Mouse (Mus musculus) testis, adult 2 months (tissue): ENCODE data around the gene 2310030G06Rik. TPM values are rescaled to one million over a fixed set of nuclear protein-coding genes. Genes with fewer than 3 reads are reported as not detected.

ENCODE experiments used
- H3K27ac ChIP-seq: fragments of 200-500 bp; 2 replicates; pipeline ENCODE4 v1.5.1; 2012; ENCODE audit warnings: low read depth, low read length; ENCODE audit not compliant: control insufficient read depth, insufficient read depth
- H3K27me3 ChIP-seq: fragments of 200-500 bp; 2 replicates; pipeline ENCODE4 v1.6.1; 2012; ENCODE audit warnings: mild to moderate bottlenecking, low read length, moderate library complexity; ENCODE audit not compliant: control insufficient read depth, insufficient read depth
- H3K36me3 ChIP-seq: fragments of 200-500 bp; 2 replicates; pipeline ENCODE4 v1.6.1; 2012; ENCODE audit warnings: mild to moderate bottlenecking, low read length; ENCODE audit not compliant: control insufficient read depth, insufficient read depth
- H3K4me1 ChIP-seq: fragments of 200-500 bp; 2 replicates; pipeline ENCODE4 v1.6.1; 2012; ENCODE audit warnings: low read length; ENCODE audit not compliant: control insufficient read depth, insufficient read depth
- H3K4me3 ChIP-seq: fragments of 200-500 bp; 2 replicates; pipeline ENCODE4 v1.5.1; 2012; ENCODE audit warnings: low read depth, mild to moderate bottlenecking, low read length, moderate library complexity, mixed read lengths; ENCODE audit not compliant: control insufficient read depth
- CTCF ChIP-seq: fragments of 200-500 bp; IDR thresholded peaks from 2 replicates; pipeline ENCODE4 v1.5.1; 2012; ENCODE audit warnings: low read depth, mild to moderate bottlenecking, inconsistent platforms, low read length, moderate library complexity; ENCODE audit not compliant: control insufficient read depth, insufficient read depth, insufficient replicate concordance
- POLR2A ChIP-seq: fragments of 200-500 bp; IDR thresholded peaks from 2 replicates; pipeline ENCODE4 v1.6.1; 2012; ENCODE audit warnings: low read depth, mild to moderate bottlenecking, inconsistent platforms, low read length, moderate library complexity; ENCODE audit not compliant: control insufficient read depth
- polyA plus RNA-seq: library from polyadenylated mRNA; depleted of rRNA; stranded (reverse); fragments of >200 nt; gene quantifications from 2 replicates; pipeline ENCODE4 v1.2.3, GENCODE M21; 2012; rRNA removed

The 2310030G06Rik gene
- polyA plus RNA-seq, 1 experiment = 2.1 TPM

DNA sequence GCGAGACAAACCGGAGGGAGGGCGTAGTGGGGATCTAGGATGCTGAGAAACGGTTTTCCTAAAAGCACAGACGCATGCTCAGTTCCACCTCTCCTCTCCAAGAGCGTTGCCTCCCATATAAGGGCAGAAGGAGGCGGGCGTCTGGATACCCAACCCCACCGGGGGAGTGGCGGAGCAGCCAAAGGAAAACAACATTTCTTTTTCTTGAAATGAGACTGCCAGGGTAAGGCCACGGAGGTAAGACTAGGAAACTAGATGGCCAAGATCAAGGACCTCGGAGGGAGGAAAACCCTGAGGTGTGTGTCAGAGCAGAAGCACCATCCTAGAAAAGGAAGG lies 48.7 kb downstream of the 2310030G06Rik start:
- TF ChIP-seq CTCF (no peak), POLR2A (no peak)
- Histone ChIP-seq H3K36me3 (no peaks in the 10 kb centered on the region; the same call in none of the 2 replicates), H3K27ac (no peak overlapping the region), H3K4me1 (peaks cover 13% of the 10 kb centered on the region), H3K4me3 (peak overlapping the region; percentile 33), H3K27me3 (no peaks in the 10 kb centered on the region)

DNA sequence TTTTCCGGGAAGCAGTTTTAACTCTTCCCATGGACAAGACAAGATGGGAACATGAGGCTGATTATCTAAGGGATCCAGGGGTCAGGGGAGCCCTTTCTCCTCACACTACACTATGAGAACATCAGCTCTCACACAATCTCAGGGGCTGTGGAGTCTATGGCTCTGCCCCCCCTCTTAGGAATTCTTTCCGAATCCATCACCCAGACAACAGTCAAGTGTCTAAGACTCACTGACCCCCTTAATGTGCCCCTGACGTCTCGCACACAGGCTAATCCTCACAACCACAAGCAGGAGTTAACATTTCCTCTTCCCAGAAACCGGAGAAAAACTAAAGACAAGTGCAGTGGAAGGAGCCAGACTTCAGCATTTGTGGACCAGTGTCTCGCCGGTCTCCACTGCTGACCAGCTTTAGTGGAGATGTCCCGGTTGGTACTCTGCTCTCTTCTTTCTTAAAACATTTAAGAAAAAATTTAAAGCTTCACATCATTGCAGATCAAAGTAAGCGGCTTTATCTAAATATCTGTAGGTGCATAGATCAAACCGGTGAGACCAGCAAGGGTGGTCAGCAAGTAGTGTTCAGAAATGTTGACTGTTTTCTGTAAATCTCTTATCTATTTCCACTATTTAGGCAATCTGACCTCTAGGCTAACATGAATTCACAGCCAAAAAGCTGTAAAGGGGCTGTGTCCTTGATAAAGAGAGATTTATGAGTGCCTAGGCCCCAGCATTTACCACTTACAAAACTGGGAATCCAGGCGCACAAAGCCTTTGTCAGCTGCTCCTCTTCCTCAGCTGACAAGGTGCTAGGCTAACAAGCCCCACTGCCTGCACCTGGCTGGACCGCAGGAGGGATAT lies 49.3 kb downstream of the 2310030G06Rik start:
- TF ChIP-seq POLR2A = no peak
- TF ChIP-seq CTCF = no peak
- H3K36me3 ChIP-seq = no peaks in the 10 kb centered on the region; the same call in none of the 2 replicates
- no peak overlapping the region for H3K27ac ChIP-seq
- no peaks in the 10 kb centered on the region for H3K27me3 ChIP-seq
- H3K4me3 ChIP-seq = peak overlapping the region; percentile 33
- peaks cover 13% of the 10 kb centered on the region for H3K4me1 ChIP-seq

DNA sequence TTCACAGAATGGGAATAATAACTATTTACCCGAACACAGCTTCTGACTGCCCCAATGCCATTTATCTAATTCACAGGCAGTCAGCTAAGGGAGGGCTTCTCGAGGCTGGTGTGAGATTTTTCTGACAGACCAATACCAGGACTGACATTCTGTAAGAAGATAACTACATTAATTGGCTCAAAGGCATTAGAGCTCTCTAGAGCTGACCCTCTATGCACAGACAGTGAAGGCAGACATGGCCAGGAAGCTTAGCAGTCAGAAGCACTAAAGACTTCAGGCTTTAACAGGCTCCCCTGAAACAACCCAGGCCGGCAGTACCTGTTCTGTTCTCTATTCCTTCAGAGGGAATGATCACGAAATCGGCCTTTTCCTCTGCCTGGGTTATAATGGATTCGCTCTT lies 51.2 kb downstream of the 2310030G06Rik start:
- peaks cover 13% of the 10 kb centered on the region for H3K4me1 ChIP-seq
- no peak overlapping the region for H3K27ac ChIP-seq
- no peaks in the 10 kb centered on the region; the same call in 1 of the 2 replicates for H3K36me3 ChIP-seq
- no peaks in the 10 kb centered on the region for H3K27me3 ChIP-seq
- H3K4me3 ChIP-seq = no peak overlapping the region
- TF ChIP-seq POLR2A (no peak), CTCF (no peak)

DNA sequence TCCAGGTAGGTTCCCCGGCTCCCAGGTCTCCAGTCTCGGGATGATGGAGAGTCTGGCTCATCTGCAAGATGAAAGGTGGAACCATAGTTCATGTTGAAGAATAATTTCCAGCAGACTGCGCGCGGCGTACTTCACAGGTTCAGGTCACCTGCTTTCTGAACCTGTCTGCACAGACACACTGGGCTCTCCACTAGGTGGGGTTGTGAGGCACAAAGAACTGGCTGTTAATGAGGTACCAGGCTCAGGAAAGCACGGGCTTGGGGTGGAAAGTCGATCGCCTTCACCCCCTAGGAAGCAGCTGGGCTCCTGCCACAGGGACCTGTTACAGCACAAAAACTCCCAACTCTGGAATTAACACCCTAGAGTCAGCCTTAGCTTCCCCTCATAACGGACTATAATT lies 52.7 kb downstream of the 2310030G06Rik start:
- Histone ChIP-seq H3K36me3 (no peaks in the 10 kb centered on the region; the same call in 1 of the 2 replicates), H3K4me3 (no peak overlapping the region), H3K4me1 (peaks cover 8% of the 10 kb centered on the region), H3K27ac (no peak overlapping the region), H3K27me3 (no peaks in the 10 kb centered on the region)
- no peak for TF ChIP-seq POLR2A
- TF ChIP-seq CTCF = peak; percentile 28; the same call in 1 of the 2 replicates

DNA sequence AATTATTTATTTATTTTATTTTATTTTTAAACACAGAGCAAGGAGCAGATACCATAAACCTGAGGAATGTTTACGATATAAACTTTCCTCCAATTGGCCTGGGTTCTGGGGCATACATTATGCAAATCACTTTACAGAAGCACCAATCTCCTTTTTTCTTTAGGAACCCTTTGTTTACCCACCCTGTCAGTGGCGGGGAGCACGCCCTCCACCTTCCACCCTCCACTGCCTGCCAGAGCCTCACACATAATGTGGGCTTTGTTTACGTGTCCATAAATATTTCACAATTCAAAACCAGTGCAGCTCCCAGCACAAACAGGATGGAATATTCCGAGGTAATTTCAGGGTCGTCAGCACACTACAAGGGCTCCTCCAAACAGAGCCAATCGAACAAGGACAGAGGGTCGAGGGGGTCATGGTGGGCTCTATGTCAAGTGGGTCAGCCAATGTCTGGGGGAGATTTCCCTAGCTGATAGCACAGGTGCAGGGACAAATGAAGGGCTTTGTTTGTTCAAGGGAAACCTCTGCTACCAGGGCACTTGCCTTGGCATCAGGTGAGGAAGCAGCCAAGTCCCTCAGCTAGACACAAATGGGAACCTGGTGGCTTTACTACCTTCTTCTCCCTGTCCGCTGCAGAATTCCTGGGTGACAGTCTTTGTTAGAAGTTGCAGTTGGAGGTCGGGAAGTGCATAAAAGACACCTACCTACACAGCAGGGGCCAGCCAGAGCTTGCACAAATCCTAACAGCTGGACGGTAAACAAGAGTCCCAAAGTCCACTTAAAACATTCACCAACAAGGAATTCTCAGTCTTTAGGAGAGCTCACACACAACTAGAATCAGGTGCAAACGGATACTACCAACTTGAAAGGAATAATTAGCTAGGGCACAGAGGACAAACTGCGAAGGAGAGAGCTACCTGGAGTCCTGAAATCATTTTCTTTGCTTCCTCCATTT lies 53.4 kb downstream of the 2310030G06Rik start:
- H3K4me1 ChIP-seq = peaks cover 5% of the 10 kb centered on the region
- H3K27me3 ChIP-seq = no peaks in the 10 kb centered on the region
- no peaks in the 10 kb centered on the region; the same call in 1 of the 2 replicates for H3K36me3 ChIP-seq
- H3K4me3 ChIP-seq = no peak overlapping the region
- H3K27ac ChIP-seq = no peak overlapping the region
- TF ChIP-seq POLR2A (no peak), CTCF (no peak)

Other genes starting within 250 kb of the 2310030G06Rik start
- gene Pts, start 217.8 kb downstream of the 2310030G06Rik start, polyA plus RNA-seq = 9.9 and 10.7 TPM in 2 replicates
- 0.67 and 0.72 TPM in 2 replicates for gene Il18, start 191.7 kb downstream of the 2310030G06Rik start, polyA plus RNA-seq
- 0.67 and 0.89 TPM in 2 replicates for gene Bco2, start 191.4 kb downstream of the 2310030G06Rik start, polyA plus RNA-seq
- 3.7 and 6.2 TPM in 2 replicates for gene Tex12, start 185.2 kb downstream of the 2310030G06Rik start, polyA plus RNA-seq
- gene Sdhd, start 142.7 kb downstream of the 2310030G06Rik start, polyA plus RNA-seq = 61.7 and 75.8 TPM in 2 replicates
- gene Timm8b, start 142.6 kb downstream of the 2310030G06Rik start, polyA plus RNA-seq = 512 and 577 TPM in 2 replicates
- gene Pih1d2, start 129.2 kb downstream of the 2310030G06Rik start, polyA plus RNA-seq = 38.2 and 40.3 TPM in 2 replicates
- gene Nkapd1, start 129.1 kb downstream of the 2310030G06Rik start, polyA plus RNA-seq = 6.0 and 6.4 TPM in 2 replicates
- gene Dlat, start 86.8 kb downstream of the 2310030G06Rik start, polyA plus RNA-seq = 36.8 and 39.7 TPM in 2 replicates
- gene Dixdc1, start 7.0 kb downstream of the 2310030G06Rik start, polyA plus RNA-seq = 14.1 and 15.0 TPM in 2 replicates
- gene Cryab, start 4.8 kb upstream of the 2310030G06Rik start, polyA plus RNA-seq = 4.4 and 6.0 TPM in 2 replicates
- gene Hspb2, start 5.8 kb upstream of the 2310030G06Rik start, polyA plus RNA-seq = 2.3 and 3.6 TPM in 2 replicates
- gene Fdxacb1, start 21.7 kb upstream of the 2310030G06Rik start, polyA plus RNA-seq = 5.3 and 5.8 TPM in 2 replicates
- 31.0 and 40.0 TPM in 2 replicates for gene Alg9, start 28.5 kb upstream of the 2310030G06Rik start, polyA plus RNA-seq
- gene 1110032A03Rik, start 29.0 kb upstream of the 2310030G06Rik start, polyA plus RNA-seq = 662 and 684 TPM in 2 replicates
- 77.4 and 80.9 TPM in 2 replicates for gene Ppp2r1b, start 98.8 kb upstream of the 2310030G06Rik start, polyA plus RNA-seq